Mouse (Mus musculus): ENCODE measurements around the gene Arntl.
A peak's percentile ranks its signal among the peaks of the same experiment; 100 is the strongest.

Gene Arntl

GRCm38 (mm10) chr7:113208388-113208753, 1.1 kb downstream of the Arntl start:
- peak in 1 of 2 experiments; percentile 9 for DNase-seq

GRCm38 (mm10) chr7:113210441-113210840, 3.2 kb downstream of the Arntl start:
- DNase-seq, result peak; percentile 36 to 52

- no peak for DNase-seq
Measured at GRCm38 (mm10) chr7:113214245-113215169, 7.2 kb downstream of the Arntl start.

- no peak for DNase-seq
Measured at GRCm38 (mm10) chr7:113216152-113216551, 8.9 kb downstream of the Arntl start.

- DNase-seq, result peak; percentile 77 to 79
Measured at GRCm38 (mm10) chr7:113219416-113219815, 12.2 kb downstream of the Arntl start.

GRCm38 (mm10) chr7:113219864-113220263, 12.6 kb downstream of the Arntl start:
- no peak for DNase-seq

GRCm38 (mm10) chr7:113220691-113221238, 13.5 kb downstream of the Arntl start:
- DNase-seq, result no peak

GRCm38 (mm10) chr7:113222821-113223220, 15.6 kb downstream of the Arntl start:
- no peak for DNase-seq

GRCm38 (mm10) chr7:113224620-113225019, 17.4 kb downstream of the Arntl start:
- no peak for DNase-seq

- DNase-seq, result no peak
Measured at GRCm38 (mm10) chr7:113228498-113228897, 21.2 kb downstream of the Arntl start.

- DNase-seq, result no peak
Measured at GRCm38 (mm10) chr7:113236135-113236534, 28.9 kb downstream of the Arntl start.

GRCm38 (mm10) chr7:113238365-113238764, 31.1 kb downstream of the Arntl start:
- DNase-seq, result no peak

- no peak for DNase-seq
Measured at GRCm38 (mm10) chr7:113239448-113240130, 32.3 kb downstream of the Arntl start.

- DNase-seq, result peak; percentile 28 to 33
Measured at GRCm38 (mm10) chr7:113240438-113240837, 33.2 kb downstream of the Arntl start.

GRCm38 (mm10) chr7:113241901-113242661, 34.8 kb downstream of the Arntl start:
- DNase-seq, result peak in 1 of 2 experiments; percentile 18

GRCm38 (mm10) chr7:113242688-113243087, 35.4 kb downstream of the Arntl start:
- DNase-seq, result peak; percentile 33 to 58

- DNase-seq, result no peak
Measured at GRCm38 (mm10) chr7:113245144-113245543, 37.9 kb downstream of the Arntl start.

- no peak for DNase-seq
Measured at GRCm38 (mm10) chr7:113246512-113246911, 39.2 kb downstream of the Arntl start.

GRCm38 (mm10) chr7:113247167-113247566, 39.9 kb downstream of the Arntl start:
- DNase-seq, result peak in 1 of 2 experiments; percentile 32

GRCm38 (mm10) chr7:113249134-113249825, 42.0 kb downstream of the Arntl start:
- peak; percentile 30 to 45 for DNase-seq

GRCm38 (mm10) chr7:113250433-113250991, 43.2 kb downstream of the Arntl start:
- peak; percentile 59 to 72 for DNase-seq

GRCm38 (mm10) chr7:113251001-113251400, 43.7 kb downstream of the Arntl start:
- DNase-seq, result peak; percentile 27 to 56
